8 mouse cellular contexts compared by ENCODE assay signal in the genomic region with DNA sequence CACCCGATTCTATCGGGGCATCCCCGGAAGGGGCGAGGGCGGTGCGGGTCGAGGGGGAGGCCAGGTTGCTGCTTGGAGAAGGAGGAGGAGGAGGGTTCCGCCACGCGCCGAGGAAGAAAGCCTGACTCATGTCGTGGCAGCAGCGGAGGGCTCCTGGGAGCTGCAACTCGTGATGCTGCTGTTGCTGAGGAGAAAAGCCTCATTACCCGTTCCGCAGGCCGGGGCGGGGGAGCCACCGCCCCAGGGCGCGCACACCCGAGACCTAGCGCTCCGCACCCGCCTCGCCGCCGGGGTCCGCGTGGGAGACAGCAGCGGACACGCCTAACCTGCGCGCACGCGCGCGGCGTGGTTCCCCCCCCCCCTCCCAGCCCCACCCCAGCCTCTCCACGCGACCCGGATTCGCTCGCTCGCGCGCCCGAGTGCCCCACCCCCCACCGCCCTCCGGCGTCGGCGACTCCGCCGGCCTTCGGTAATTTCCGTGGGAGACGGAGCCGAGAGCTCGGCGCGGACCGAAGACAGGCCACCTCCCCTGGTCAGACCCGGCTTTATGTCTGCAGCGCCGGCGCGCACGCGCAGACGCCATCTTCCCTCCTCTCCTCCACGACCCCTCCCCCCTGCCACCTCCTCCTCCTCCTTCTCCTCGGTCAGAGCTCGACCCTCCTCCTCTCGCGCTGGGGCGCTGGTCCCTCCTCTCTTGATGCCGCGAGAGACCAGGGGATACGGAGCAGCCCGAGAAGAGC. TPM values are rescaled to one million over a fixed set of nuclear protein-coding genes. Genes with fewer than 3 reads are reported as not detected.
DNase-seq lines count a peak whose midpoint lies in the region; ATAC-seq and TF ChIP-seq lines count a peak whose summit lies in the region.

No protein-coding gene starts in this region.

- peak; percentile 87 for DNase-seq in T-cell, adult 2 months (ENCODE audit: low spot score)
- peak; percentile 99 for DNase-seq in cerebellum, postnatal 25 days
- DNase-seq in gastrocnemius, adult 2 months: peak; percentile 98
- DNase-seq in hindbrain, postnatal 0 days (ENCODE audit: low spot score): peak; percentile 99
- peak; percentile 94 to 96 for DNase-seq in left cerebral cortex, adult 18-20 months (ENCODE audit: low spot score in 2 of 2)
- peak; percentile 97 to 99 for DNase-seq in lung, postnatal 4 days
- peak; percentile 99 for DNase-seq in retina, postnatal 1 day
- DNase-seq in thymus, postnatal 4 days: peak; percentile 95

- H3K4me1 ChIP-seq in hindbrain, postnatal 0 days (ENCODE audit: insufficient read depth, low read length): peaks cover 29% of the 10 kb centered on the region

- TF ChIP-seq CTCF in gastrocnemius, adult 2 months (IDR thresholded peaks at IDR 0.05): no peak
- TF ChIP-seq CTCF in hindbrain, postnatal 0 days (IDR thresholded peaks at IDR 0.05; ENCODE audit: low read depth): no peak

- peak overlapping the region; percentile 99 for H3K9ac ChIP-seq in hindbrain, postnatal 0 days (replicated peaks; ENCODE audit: low read length)

- H3K9me3 ChIP-seq in hindbrain, postnatal 0 days (ENCODE audit: low read length): no peaks in the 10 kb centered on the region

- under 1% methylated on average over 40 of the region's 81 CpGs for WGBS in hindbrain, postnatal 0 days

- H3K4me3 ChIP-seq in gastrocnemius, adult 2 months: peak overlapping the region; percentile 96
- peak overlapping the region; percentile 95 for H3K4me3 ChIP-seq in hindbrain, postnatal 0 days (ENCODE audit: low read length)

- peak overlapping the region; percentile 92 for H3K4me2 ChIP-seq in hindbrain, postnatal 0 days (ENCODE audit: low read depth, low read length)

- no peaks in the 10 kb centered on the region for H3K27me3 ChIP-seq in hindbrain, postnatal 0 days (ENCODE audit: insufficient read depth, low read length)

- intact Hi-C loops in gastrocnemius, adult 2 months (cut with DNase I): loop anchor here (5.0 kb wide), 2 partner anchors 102 to 157 kb away; no protein-coding TSS in a partner anchor

- peaks cover 9% of the 10 kb centered on the region for H3K36me3 ChIP-seq in hindbrain, postnatal 0 days (ENCODE audit: insufficient read depth, low read length)

- peak overlapping the region; percentile 97 for H3K27ac ChIP-seq in gastrocnemius, adult 2 months
- peak overlapping the region; percentile 100 for H3K27ac ChIP-seq in hindbrain, postnatal 0 days

- peak; percentile 97 for ATAC-seq in hindbrain, postnatal 0 days

RNA-seq across cellular contexts. Expression of a gene that starts 0.5 kb away (rescaled TPM):
- 100 to 1,000 TPM; 131 to 151 TPM for total RNA-seq in gastrocnemius, adult 2 months (2021)
- 525 and 569 TPM in 2 replicates for total RNA-seq in hindbrain, postnatal 0 days (2014; rRNA removed)
- 544 and 588 TPM in 2 replicates for polyA plus RNA-seq in hindbrain, postnatal 0 days (2015; fragmentation: Nextera tagmentation; extraction: Ambion mirVana)
- total RNA-seq in left cerebral cortex, adult 18-20 months (2021): 100 to 1,000 TPM; 555 to 587 TPM

Comparison
In these comparisons a context has a peak if more than half of its experiments do, and no peak if none do; other contexts are left out.
1. Peak in every context shown above with its lines: DNase-seq, ATAC-seq, H3K4me3 ChIP-seq and H3K27ac ChIP-seq.